Mouse (Mus musculus): ENCODE measurements around the gene Tec.

- no peak for TF ChIP-seq POLR2A (IDR thresholded peaks at IDR 0.05; ENCODE audit: extremely low read depth, insufficient read depth, low read length)
- TF ChIP-seq CTCF (IDR thresholded peaks at IDR 0.05; ENCODE audit: low read depth, low read length) = no peak
Observed at GRCm38 (mm10) chr5:72916851-72917250, 48.6 kb upstream of the Tec start.
